Mouse (Mus musculus) lung, postnatal 25 days (tissue): ENCODE data around the gene Siglece.
"Not testable (repeated sequence)": the region's sequence is repeated elsewhere in the genome, so short reads cannot be mapped to it uniquely, and the experiment has no call there.

Experiments
- DNase-seq: peaks from one replicate; pipeline ENCODE4 v3.0.0; 2022; ENCODE audit warnings: low spot score

The Siglece gene

GRCm38 (mm10) chr7:43660002-43660401 is at the start of gene Siglece:
Gene Siglece, minus strand, starts transcription at chr7:43660161.
- DNase-seq, result no peak

GRCm38 (mm10) chr7:43690118-43690517 is 30.2 kb upstream of the Siglece start, which contains the start of gene Klk14:
Gene Klk14, plus strand, starts transcription at chr7:43690418.
- DNase-seq, result no peak

- peak; percentile 66 for DNase-seq
Observed at GRCm38 (mm10) chr7:43685088-43685487, 25.1 kb upstream of the Siglece start.

GRCm38 (mm10) chr7:43682511-43682910 is 22.6 kb upstream of the Siglece start:
- DNase-seq, result peak; percentile 34

- peak; percentile 72 for DNase-seq
Observed at GRCm38 (mm10) chr7:43680960-43681359, 21.0 kb upstream of the Siglece start.

- DNase-seq, result peak; percentile 51
Observed at GRCm38 (mm10) chr7:43678517-43678916, 18.6 kb upstream of the Siglece start.

- no peak for DNase-seq
Observed at GRCm38 (mm10) chr7:43675091-43675490, 15.1 kb upstream of the Siglece start.

- peak; percentile 51 for DNase-seq
Observed at GRCm38 (mm10) chr7:43672581-43673260, 12.8 kb upstream of the Siglece start.

GRCm38 (mm10) chr7:43671809-43672580 is 12.0 kb upstream of the Siglece start, which contains the start of gene Ctu1:
Gene Ctu1, plus strand, starts transcription at chr7:43672016.
- DNase-seq, result peak; percentile 97

- DNase-seq, result no peak
Observed at GRCm38 (mm10) chr7:43671064-43671808, 11.3 kb upstream of the Siglece start.

- DNase-seq, result no peak
Observed at GRCm38 (mm10) chr7:43668582-43668981, 8.6 kb upstream of the Siglece start.

- not testable (repeated sequence) for DNase-seq
Observed at GRCm38 (mm10) chr7:43667221-43667620, 7.3 kb upstream of the Siglece start.

GRCm38 (mm10) chr7:43662804-43663203 is 2.8 kb upstream of the Siglece start:
- DNase-seq, result no peak

GRCm38 (mm10) chr7:43656232-43656631 is 3.7 kb downstream of the Siglece start:
- DNase-seq, result no peak

- DNase-seq, result no peak
Observed at GRCm38 (mm10) chr7:43654519-43654918, 5.4 kb downstream of the Siglece start.

GRCm38 (mm10) chr7:43652683-43653082 is 7.3 kb downstream of the Siglece start:
- no peak for DNase-seq

- no peak for DNase-seq
Observed at GRCm38 (mm10) chr7:43643046-43643652, 16.8 kb downstream of the Siglece start.

GRCm38 (mm10) chr7:43642587-43642986 is 17.4 kb downstream of the Siglece start:
- peak; percentile 58 for DNase-seq

GRCm38 (mm10) chr7:43637118-43637517 is 22.8 kb downstream of the Siglece start:
- peak; percentile 32 for DNase-seq

- DNase-seq, result no peak
Observed at GRCm38 (mm10) chr7:43636194-43636593, 23.8 kb downstream of the Siglece start.

GRCm38 (mm10) chr7:43634500-43634899 is 25.5 kb downstream of the Siglece start, which contains the start of gene Ceacam18:
Gene Ceacam18, plus strand, starts transcription at chr7:43634707.
- no peak for DNase-seq

GRCm38 (mm10) chr7:43633940-43634339 is 26.0 kb downstream of the Siglece start:
- DNase-seq, result no peak
